Mouse (Mus musculus) lung, adult 2 months (tissue): Measurements from ENCODE around the gene Hsd11b1.

Source experiments
- CTCF ChIP-seq: fragments of 200-500 bp; IDR thresholded peaks from 2 replicates; pipeline ENCODE4 v1.5.1; 2011; ENCODE audit warnings: mild to moderate bottlenecking, low read length, control low read depth; ENCODE audit not compliant: insufficient read depth
- POLR2A ChIP-seq: fragments of 200-500 bp; IDR thresholded peaks from 2 replicates; pipeline ENCODE4 v1.6.1; 2011; ENCODE audit warnings: low read depth, mild to moderate bottlenecking, control low read depth, low read length, borderline replicate concordance; ENCODE audit errors: extremely low read depth

DNA sequence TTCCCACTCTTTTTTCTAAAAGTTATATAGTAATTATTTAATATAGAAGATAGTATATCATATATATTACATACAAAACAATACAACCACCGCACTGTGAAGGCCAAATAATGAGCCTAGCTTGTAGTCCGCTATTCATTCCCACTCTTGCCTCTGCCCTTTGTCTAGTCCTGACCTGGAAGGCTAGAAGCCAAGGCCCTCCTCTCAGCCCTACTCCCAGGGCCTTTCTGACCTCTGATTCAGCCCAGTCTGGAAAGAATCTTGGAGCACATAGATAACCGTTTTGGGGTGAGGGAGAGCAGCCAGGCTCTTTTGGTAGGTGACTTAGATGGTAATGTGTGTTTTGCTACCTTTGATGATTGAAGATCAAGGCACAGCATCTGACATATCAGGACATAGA is 30.1 kb upstream of the Hsd11b1 start:
- TF ChIP-seq POLR2A = no peak
- TF ChIP-seq CTCF = no peak
